Comparison of ENCODE assay signal across 8 mouse cellular contexts in the genomic region with DNA sequence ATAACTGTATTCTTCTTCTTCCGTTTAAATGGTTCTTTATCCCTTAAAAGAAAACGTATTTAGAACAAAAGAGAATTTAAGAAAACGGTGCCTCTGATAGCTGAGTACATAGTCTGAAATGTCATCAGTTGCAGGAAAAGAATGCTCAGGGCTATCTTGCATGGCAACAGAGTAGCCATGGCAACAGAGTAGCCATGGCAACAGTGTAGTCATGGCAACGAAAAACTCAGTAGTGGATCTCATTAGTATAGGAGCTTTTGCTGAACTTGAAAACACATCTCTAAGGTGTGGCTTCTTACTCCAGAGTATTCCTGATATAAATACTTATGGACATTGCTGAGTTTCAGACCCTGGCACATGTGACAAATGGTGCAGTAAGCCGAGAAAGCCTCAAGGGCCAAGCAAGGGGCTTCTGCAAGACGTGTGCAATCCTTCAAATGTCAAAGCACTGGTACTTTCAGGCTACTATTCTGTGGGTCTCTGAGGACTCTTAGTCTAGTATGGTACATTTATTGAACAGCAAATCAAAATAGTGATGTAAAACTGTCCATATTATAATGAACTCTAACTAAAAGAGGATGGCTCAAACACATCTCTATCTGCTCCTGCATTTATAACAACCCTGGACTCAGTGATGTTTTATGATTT.
DNase-seq lines count a peak whose midpoint lies in the region; TF ChIP-seq lines count a peak whose summit lies in the region.

No protein-coding gene starts in this region.

- intact Hi-C loops in left cerebral cortex, adult 2 months (cut with DNase I): loop anchor here (5.0 kb wide), 1 partner anchor 93 kb away; no protein-coding TSS in a partner anchor
- intact Hi-C loops in heart, postnatal 25 days (cut with DNase I): no loop called here

- peak overlapping the region; percentile 63; the same call in 1 of the 2 replicates for H3K27ac ChIP-seq in left cerebral cortex, adult 2 months

- DNase-seq in lung, postnatal 36 days: peak; percentile 2
- DNase-seq in lung, postnatal 25 days (ENCODE audit: low spot score): no peak
- DNase-seq in forelimb bud, embryonic 11.5 days (ENCODE audit: low read depth, low spot score): peak; percentile 62
- peak; percentile 65 to 70 for DNase-seq in left cerebral cortex, adult 2 months (ENCODE audit: extremely low spot score in 1 of 2, low spot score in 2 of 2)
- DNase-seq in retina, adult 2 months (ENCODE audit: low read depth, low spot score): peak; percentile 25
- no peak for DNase-seq in heart, postnatal 25 days (ENCODE audit: low spot score)
- DNase-seq in urinary bladder, adult 2 months (ENCODE audit: low spot score): no peak
- no peak for DNase-seq in urinary bladder, postnatal 14 days (ENCODE audit: low spot score)

- H3K4me3 ChIP-seq in left cerebral cortex, adult 2 months: no peak overlapping the region

- TF ChIP-seq CTCF in left cerebral cortex, adult 2 months (IDR thresholded peaks at IDR 0.05): no peak

Comparison
In these comparisons a context has a peak if more than half of its experiments do, and no peak if none do; other contexts are left out.
1. DNase-seq: peak in lung, postnatal 36 days (single experiment), forelimb bud, embryonic 11.5 days (single experiment), left cerebral cortex, adult 2 months (2 of 2) and retina, adult 2 months (single experiment); none in lung, postnatal 25 days (single experiment), heart, postnatal 25 days (single experiment), urinary bladder, adult 2 months (single experiment) and urinary bladder, postnatal 14 days (single experiment).